23 mouse cellular contexts compared by ENCODE assay signal in the genomic region with DNA sequence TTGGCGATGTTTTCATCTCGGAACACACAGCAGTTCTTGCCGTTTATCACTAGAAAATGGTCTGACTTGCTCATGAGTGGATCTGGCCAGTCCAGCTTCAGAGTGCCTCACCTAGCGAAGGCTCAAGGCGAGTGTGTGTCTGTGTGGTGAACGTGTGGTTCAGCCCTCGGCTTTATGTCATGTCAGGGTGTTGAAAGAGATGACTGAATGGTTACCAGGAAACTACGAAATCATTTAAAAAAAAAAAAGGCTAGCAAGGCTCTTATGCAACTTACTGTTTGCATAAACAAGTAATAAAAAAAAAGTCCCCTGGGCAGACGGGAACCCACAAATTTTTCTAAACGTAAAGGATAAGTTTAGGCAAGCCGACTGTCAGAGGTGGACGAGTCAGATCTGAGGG. TPM values are rescaled to one million over a fixed set of nuclear protein-coding genes. Genes with fewer than 3 reads are reported as not detected.
A peak's percentile ranks its signal among the peaks of the same experiment; 100 is the strongest.
DNase-seq lines count a peak whose midpoint lies in the region; ATAC-seq and TF ChIP-seq lines count a peak whose summit lies in the region.
"Had no signal": no experiment of that assay in that cellular context is flagged by ENCODE, and none has a peak within 500 bp of the region (broad histone marks: within the 10 kb centered on the region; RNA-seq: fewer than 3 reads in every experiment).

TSS of gene Hcar2 (minus strand) at position 135 of the 400 bp plus-strand sequence.

- TF ChIP-seq CTCF in liver, adult 2 months (IDR thresholded peaks at IDR 0.05; ENCODE audit: low read depth, low read length): no peak
- TF ChIP-seq CTCF in CH12.LX (conservative IDR thresholded peaks at IDR 0.05 in 1 of 2, IDR thresholded peaks at IDR 0.05 in 1 of 2; ENCODE audit: low read depth in 2 of 2, low read length in 2 of 2): no peak

- H3K27me3 ChIP-seq in liver, adult 2 months (ENCODE audit: control insufficient read depth, insufficient read depth, low read length): no peaks in the 10 kb centered on the region
- no peaks in the 10 kb centered on the region for H3K27me3 ChIP-seq in CH12.LX (replicated peaks)
- H3K27me3 ChIP-seq in embryonic facial prominence, embryonic 15.5 days: no peaks in the 10 kb centered on the region
- peaks cover 17% of the 10 kb centered on the region for H3K27me3 ChIP-seq in megakaryocyte, embryonic 14.5 days (replicated peaks)
- no peaks in the 10 kb centered on the region for H3K27me3 ChIP-seq in forebrain, embryonic 16.5 days (replicated peaks; ENCODE audit: control insufficient read depth, insufficient read depth, low read length)
- H3K27me3 ChIP-seq: embryonic facial prominence, embryonic 12.5 days; forebrain, embryonic 12.5 days; hindbrain, embryonic 15.5 days; midbrain, embryonic 12.5 days had no signal

- dilution Hi-C loops in CH12.LX (cut with MboI; ENCODE audit: extremely low pct_ligation_motif_present, extremely low pct_unique_long_range_greater_than_20kb, low sequenced_read_pairs): no loop called here

- no peaks in the 10 kb centered on the region for H3K79me2 ChIP-seq in liver, adult 2 months (ENCODE audit: control insufficient read depth, insufficient read depth, low read length)
- H3K79me2 ChIP-seq in CH12.LX (replicated peaks; ENCODE audit: control insufficient read depth, extremely low read depth, insufficient read depth, poor library complexity, severe bottlenecking): no peaks in the 10 kb centered on the region

- H3K36me3 ChIP-seq in liver, adult 2 months (ENCODE audit: control insufficient read depth, insufficient read depth, low read length): no peaks in the 10 kb centered on the region
- no peaks in the 10 kb centered on the region for H3K36me3 ChIP-seq in CH12.LX (replicated peaks in 1 of 2; ENCODE audit: control insufficient read depth in 1 of 2, insufficient read depth in 1 of 2, low read length in 1 of 2)
- H3K36me3 ChIP-seq in embryonic facial prominence, embryonic 15.5 days: no peaks in the 10 kb centered on the region
- H3K36me3 ChIP-seq in megakaryocyte, embryonic 14.5 days (replicated peaks; ENCODE audit: low read length): no peaks in the 10 kb centered on the region
- H3K36me3 ChIP-seq in forebrain, embryonic 16.5 days (ENCODE audit: control insufficient read depth, insufficient read depth): no peaks in the 10 kb centered on the region
- H3K36me3 ChIP-seq: embryonic facial prominence, embryonic 12.5 days; forebrain, embryonic 12.5 days; G1E; hindbrain, embryonic 15.5 days; midbrain, embryonic 12.5 days had no signal

- no peak within 1 kb of the TSS for H3K4me3 ChIP-seq in liver, adult 2 months (ENCODE audit: insufficient read depth, low read depth, low read length)
- H3K4me3 ChIP-seq in CH12.LX (replicated peaks in 1 of 3; ENCODE audit: low read depth in 2 of 3, low read length in 2 of 3, poor library complexity in 1 of 3): no peak within 1 kb of the TSS
- no peak within 1 kb of the TSS for H3K4me3 ChIP-seq in embryonic facial prominence, embryonic 15.5 days (replicated peaks)
- H3K4me3 ChIP-seq in megakaryocyte, embryonic 14.5 days (replicated peaks): peak within 1 kb of the TSS; percentile 62
- no peak within 1 kb of the TSS for H3K4me3 ChIP-seq in forebrain, embryonic 16.5 days (replicated peaks; ENCODE audit: low read length)
- H3K4me3 ChIP-seq: embryonic facial prominence, embryonic 12.5 days; forebrain, embryonic 12.5 days; hindbrain, embryonic 15.5 days; midbrain, embryonic 12.5 days; myocyte had no signal

- no peak for ATAC-seq in embryonic facial prominence, embryonic 15.5 days (ENCODE audit: insufficient number of reproducible peaks, low FRiP score, low TSS enrichment, low read depth)
- ATAC-seq in erythroid progenitor cell, adult 5-6 weeks (replicated peaks; ENCODE audit: low FRiP score, poor library complexity, severe bottlenecking): no peak
- no peak for ATAC-seq in forebrain, embryonic 16.5 days

- WGBS in liver, adult 2 months: 34% methylated on average over 12 of the region's 12 CpGs
- WGBS in embryonic facial prominence, embryonic 15.5 days: 56% methylated on average over 12 of the region's 12 CpGs
- 86% methylated on average over 12 of the region's 12 CpGs for WGBS in forebrain, embryonic 16.5 days

- no peaks in the 10 kb centered on the region for H3K9me3 ChIP-seq in CH12.LX (replicated peaks; ENCODE audit: low read length)
- no peaks in the 10 kb centered on the region for H3K9me3 ChIP-seq in embryonic facial prominence, embryonic 15.5 days (replicated peaks)
- 0 out of 2 replicates have a peak, but pooled peaks cover 3% of the 10 kb centered on the region for H3K9me3 ChIP-seq in megakaryocyte, embryonic 14.5 days
- no peaks in the 10 kb centered on the region for H3K9me3 ChIP-seq in forebrain, embryonic 16.5 days (ENCODE audit: control insufficient read depth, low read length)
- H3K9me3 ChIP-seq: embryonic facial prominence, embryonic 12.5 days; forebrain, embryonic 12.5 days; G1E; hindbrain, embryonic 15.5 days; midbrain, embryonic 12.5 days had no signal

- in situ Hi-C loops in CH12.LX (cut with MboI; ENCODE audit: low pct_ligation_motif_present, low pct_unique_long_range_greater_than_20kb, low sequenced_read_pairs): no loop called here

- no peak within 1 kb of the TSS for H3K9ac ChIP-seq in liver, adult 2 months (ENCODE audit: low read depth, low read length)
- no peak within 1 kb of the TSS for H3K9ac ChIP-seq in CH12.LX (ENCODE audit: insufficient read depth, low read depth)
- no peak within 1 kb of the TSS for H3K9ac ChIP-seq in embryonic facial prominence, embryonic 15.5 days
- H3K9ac ChIP-seq in forebrain, embryonic 16.5 days (replicated peaks; ENCODE audit: low read depth, low read length): no peak within 1 kb of the TSS
- H3K9ac ChIP-seq: embryonic facial prominence, embryonic 12.5 days; forebrain, embryonic 12.5 days; hindbrain, embryonic 15.5 days; liver, embryonic 14.5 days; midbrain, embryonic 12.5 days had no signal

- 0 out of 2 replicates have a peak within 1 kb of the TSS, but pooled peaks have one; percentile 10 for H3K4me2 ChIP-seq in CH12.LX (ENCODE audit: insufficient read depth, low read depth, poor library complexity, severe bottlenecking)
- H3K4me2 ChIP-seq in embryonic facial prominence, embryonic 15.5 days (replicated peaks): no peak within 1 kb of the TSS; the same call in 1 of the 2 replicates
- no peak within 1 kb of the TSS for H3K4me2 ChIP-seq in forebrain, embryonic 16.5 days (ENCODE audit: low read length)
- H3K4me2 ChIP-seq: embryonic facial prominence, embryonic 12.5 days; forebrain, embryonic 12.5 days; hindbrain, embryonic 15.5 days; midbrain, embryonic 12.5 days had no signal

- H3K4me1 ChIP-seq in liver, adult 2 months (ENCODE audit: control insufficient read depth, insufficient read depth, low read length): peaks cover 9% of the 10 kb centered on the region
- peaks cover 14 to 21% of the 10 kb centered on the region in 2 experiments for H3K4me1 ChIP-seq in CH12.LX (ENCODE audit: control insufficient read depth in 1 of 2, insufficient read depth in 2 of 2)
- 0 out of 2 replicates have a peak, but pooled peaks cover 3% of the 10 kb centered on the region for H3K4me1 ChIP-seq in embryonic facial prominence, embryonic 15.5 days
- H3K4me1 ChIP-seq in megakaryocyte, embryonic 14.5 days: peaks cover 8% of the 10 kb centered on the region; the same call in 1 of the 2 replicates
- no peaks in the 10 kb centered on the region for H3K4me1 ChIP-seq in forebrain, embryonic 16.5 days (replicated peaks; ENCODE audit: control insufficient read depth, insufficient read depth, low read length)
- H3K4me1 ChIP-seq: embryonic facial prominence, embryonic 12.5 days; forebrain, embryonic 12.5 days; hindbrain, embryonic 15.5 days; midbrain, embryonic 12.5 days had no signal

- peak; percentile 72 for DNase-seq in liver, adult 2 months (ENCODE audit: extremely low read depth, low read depth, low spot score)
- no peak for DNase-seq in liver
- no peak for DNase-seq in CH12.LX (ENCODE audit: extremely low read depth)
- no peak for DNase-seq in left cerebral cortex, adult 8-10 months (ENCODE audit: low spot score in 2 of 2)
- DNase-seq: adrenal gland, postnatal 36 days; cerebellum, postnatal 10 days; kidney, adult 11 months; kidney, postnatal 10 days; right cerebral cortex, postnatal 4 days had no signal

- no peak for TF ChIP-seq RAD21 in CH12.LX (IDR thresholded peaks at IDR 0.05; ENCODE audit: low read depth, low read length)

- H3K27ac ChIP-seq in liver, adult 2 months (replicated peaks; ENCODE audit: insufficient read depth, low read depth, low read length): no peak within 1 kb of the TSS
- no peak within 1 kb of the TSS for H3K27ac ChIP-seq in CH12.LX (ENCODE audit: insufficient read depth, low read depth)
- 0 out of 2 replicates have a peak within 1 kb of the TSS, but pooled peaks have one; percentile 13 for H3K27ac ChIP-seq in embryonic facial prominence, embryonic 15.5 days (replicated peaks)
- H3K27ac ChIP-seq in forebrain, embryonic 16.5 days (ENCODE audit: low read length): no peak within 1 kb of the TSS
- H3K27ac ChIP-seq: embryonic facial prominence, embryonic 12.5 days; forebrain, embryonic 12.5 days; hindbrain, embryonic 15.5 days; liver, embryonic 14.5 days; midbrain, embryonic 12.5 days had no signal

- no peak for TF ChIP-seq POLR2A in liver, adult 2 months (IDR thresholded peaks at IDR 0.05; ENCODE audit: extremely low read depth, insufficient read depth, low read length)
- TF ChIP-seq POLR2A in CH12.LX (IDR thresholded peaks at IDR 0.05; ENCODE audit: low read depth, low read length): no peak

- no peak for TF ChIP-seq EP300 in CH12.LX (IDR thresholded peaks at IDR 0.05; ENCODE audit: low read length)

TF ChIP-seq in CH12.LX, 34 proteins besides CTCF, POLR2A, EP300 and RAD21:
- TF ChIP-seq ELF1 (IDR thresholded peaks at IDR 0.05; ENCODE audit: low read depth, low read length): no peak
TF ChIP-seq in CH12.LX: peak in this region for 0.

RNA-seq across cellular contexts. Expression of gene Hcar2, which starts in this region (rescaled TPM):
- total RNA-seq in liver, adult 2 months (2014; rRNA removed): 0.18 and 1.1 TPM in 2 replicates
- polyA plus RNA-seq in liver, adult 2 months (2012; rRNA removed): 0.25 and 0.32 TPM in 2 replicates
- total RNA-seq in CH12.LX (2012; rRNA removed) (not detected in 2 replicates), CH12.LX (2014; rRNA removed) (not detected in 2 replicates)
- not detected in 2 replicates for polyA plus RNA-seq in CH12.LX (2012; ENCODE audit: insufficient read length, low read depth)
- 5.0 and 7.5 TPM in 2 replicates for polyA plus RNA-seq in embryonic facial prominence, embryonic 15.5 days (2015; fragmentation: Nextera tagmentation; extraction: Ambion mirVana)
- polyA plus RNA-seq in megakaryocyte, embryonic 14.5 days (2012; ENCODE audit: insufficient read depth, low replicate concordance): not detected in 2 replicates
- total RNA-seq in erythroid progenitor cell, adult 5-6 weeks (2015; ENCODE audit: low replicate concordance): 6.5 TPM in 1 of 2 replicates, not detected in the other
- total RNA-seq in erythroid progenitor cell, adult 5-6 weeks (2017; ENCODE audit: low replicate concordance): 1.3 and 5.7 TPM in 2 replicates
- total RNA-seq in left cerebral cortex, adult 8-10 months (2022): 1 to 10 TPM in 2 of 4 experiments, under 1 TPM in 1, not detected in 1; 0.24 to 2.8 (median 1.3) TPM
- not detected in 2 replicates for polyA plus RNA-seq in forebrain, embryonic 16.5 days (2015; fragmentation: Nextera tagmentation; extraction: Ambion mirVana)
- total RNA-seq: layer of hippocampus, postnatal 10 days; left cerebral cortex, postnatal 14 days had no signal
- polyA plus RNA-seq: forebrain, embryonic 12.5 days; G1E; heart, postnatal 0 days; hindbrain, embryonic 15.5 days; midbrain, embryonic 12.5 days; myocyte had no signal
